Mouse (Mus musculus) heart, adult 2 months (tissue): ENCODE results near the gene Ticam1.

Experiments
- CTCF ChIP-seq: fragments of 200-600 bp; IDR thresholded peaks from 2 replicates; pipeline ENCODE4 v1.8.1; 2022; ENCODE audit warnings: antibody characterized with exemption, mild to moderate bottlenecking, moderate library complexity
- POLR2A ChIP-seq: fragments of 200-500 bp; IDR thresholded peaks from 2 replicates; pipeline ENCODE4 v1.6.1; 2011; ENCODE audit warnings: mild to moderate bottlenecking, low read depth, low read length, control low read depth; ENCODE audit not compliant: insufficient read depth

DNA sequence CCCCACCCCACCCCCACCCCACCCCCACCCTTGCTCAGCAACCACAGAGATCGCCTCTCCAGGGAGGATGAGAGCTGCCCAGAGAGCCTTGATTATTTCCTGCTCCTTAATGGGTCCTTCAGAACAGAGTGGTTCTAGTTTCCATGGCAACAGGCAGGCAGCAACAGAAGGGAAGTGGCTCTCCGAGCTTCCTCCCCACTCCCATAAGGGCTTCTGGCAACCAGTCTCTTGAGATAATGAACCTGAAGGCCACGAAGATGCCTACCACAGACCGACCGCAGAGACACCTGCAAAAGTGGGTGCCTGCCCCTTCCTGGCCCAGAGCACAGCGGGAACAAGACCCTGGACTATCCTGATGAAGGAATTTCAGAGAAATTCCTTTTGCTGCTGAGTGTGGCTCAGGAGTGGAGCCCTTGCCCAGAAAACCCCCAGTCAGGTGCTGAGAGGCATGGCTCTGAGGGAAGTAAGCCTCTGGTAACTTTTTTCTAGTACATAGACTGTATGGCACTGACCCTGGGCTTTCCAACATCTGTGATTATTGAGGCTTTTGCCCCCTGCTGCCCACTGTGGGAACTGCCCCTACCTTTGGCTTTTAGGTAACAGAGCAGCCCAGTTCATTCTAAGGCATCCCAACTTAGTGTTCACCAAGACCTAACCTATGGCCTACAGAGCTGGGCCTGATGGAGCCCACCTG, 25.3 kb downstream of the Ticam1 start:
- TF ChIP-seq CTCF (peak; percentile 78), POLR2A (no peak)
